In the genomic region with DNA sequence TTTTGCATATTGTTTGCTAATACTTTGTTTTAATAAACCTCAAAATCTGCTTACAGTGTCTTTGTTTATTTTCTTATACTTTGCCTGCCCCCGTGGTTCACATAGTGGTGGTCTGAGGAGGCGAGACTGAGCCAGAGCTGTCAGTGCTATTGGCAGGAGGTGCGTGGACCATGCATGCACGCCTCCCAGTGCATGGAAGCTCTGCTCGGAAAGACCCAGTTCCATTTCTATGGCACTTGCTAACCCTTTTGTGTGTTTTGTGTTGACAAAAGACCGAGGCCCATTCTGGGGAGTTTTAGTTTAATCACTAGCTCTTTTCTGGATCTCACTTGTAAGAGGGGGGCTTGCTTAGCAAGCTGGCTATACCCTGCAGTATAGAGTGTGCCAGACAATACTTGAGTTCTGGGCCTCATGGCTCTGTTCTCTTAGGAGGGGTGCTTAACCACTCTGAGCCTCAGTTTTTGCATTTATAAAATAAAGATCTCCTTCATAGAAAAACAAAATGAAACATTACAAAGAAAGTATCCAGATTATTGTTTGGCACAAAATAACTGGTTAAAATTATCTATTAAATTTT, we compare ENCODE assay signal across 25 mouse cellular contexts. TPM values are rescaled to one million over a fixed set of nuclear protein-coding genes. Genes with fewer than 3 reads are reported as not detected.
DNase-seq lines count a peak whose midpoint lies in the region; ATAC-seq and TF ChIP-seq lines count a peak whose summit lies in the region.
"Had no signal": no experiment of that assay in that cellular context is flagged by ENCODE, and none has a peak within 500 bp of the region (broad histone marks: within the 10 kb centered on the region; RNA-seq: fewer than 3 reads in every experiment).

No protein-coding gene starts in this region.

- 0 out of 2 replicates have a peak, but pooled peaks cover 2% of the 10 kb centered on the region for H3K4me1 ChIP-seq in forebrain, embryonic 11.5 days (replicated peaks; ENCODE audit: control insufficient read depth, insufficient read depth, low read length)
- H3K4me1 ChIP-seq in forebrain, embryonic 10.5 days: peaks cover 13% of the 10 kb centered on the region
- no peaks in the 10 kb centered on the region for H3K4me1 ChIP-seq in hindbrain, postnatal 0 days (ENCODE audit: insufficient read depth, low read length)
- H3K4me1 ChIP-seq in hindbrain, embryonic 16.5 days (ENCODE audit: control insufficient read depth, insufficient read depth, low read depth, low read length): no peaks in the 10 kb centered on the region
- H3K4me1 ChIP-seq in midbrain, embryonic 14.5 days (ENCODE audit: control insufficient read depth, insufficient read depth, low read length): no peaks in the 10 kb centered on the region
- H3K4me1 ChIP-seq in midbrain, postnatal 0 days (ENCODE audit: insufficient read depth, low read length): no peaks in the 10 kb centered on the region
- peaks cover 5% of the 10 kb centered on the region for H3K4me1 ChIP-seq in forebrain, embryonic 14.5 days (ENCODE audit: control insufficient read depth, insufficient read depth, low read length)
- H3K4me1 ChIP-seq: embryonic facial prominence, embryonic 12.5 days; hindbrain, embryonic 15.5 days had no signal

- no peak for ATAC-seq in forebrain, embryonic 11.5 days (replicated peaks; ENCODE audit: low FRiP score)
- no peak for ATAC-seq in hindbrain, postnatal 0 days
- ATAC-seq in hindbrain, embryonic 16.5 days: no peak
- no peak for ATAC-seq in midbrain, embryonic 14.5 days (ENCODE audit: low FRiP score, low TSS enrichment)
- ATAC-seq in midbrain, postnatal 0 days (ENCODE audit: low FRiP score): no peak
- ATAC-seq in forebrain, embryonic 14.5 days: peak; percentile 61; the same call in 1 of the 2 replicates
- ATAC-seq: CD4-positive, CD25-positive, alpha-beta regulatory T cell, adult 4 months; intestine, embryonic 16.5 days had no signal

- H3K27ac ChIP-seq in forebrain, embryonic 11.5 days (ENCODE audit: low read depth, low read length): no peak overlapping the region
- H3K27ac ChIP-seq in forebrain, embryonic 10.5 days: no peak overlapping the region
- no peak overlapping the region for H3K27ac ChIP-seq in hindbrain, postnatal 0 days
- no peak overlapping the region for H3K27ac ChIP-seq in hindbrain, embryonic 16.5 days (ENCODE audit: low read depth, low read length)
- H3K27ac ChIP-seq in midbrain, embryonic 14.5 days (replicated peaks; ENCODE audit: low read depth, low read length): no peak overlapping the region
- no peak overlapping the region for H3K27ac ChIP-seq in midbrain, postnatal 0 days (ENCODE audit: low read depth, low read length)
- H3K27ac ChIP-seq in forebrain, embryonic 14.5 days (ENCODE audit: low read depth, low read length): no peak overlapping the region
- H3K27ac ChIP-seq: embryonic facial prominence, embryonic 12.5 days; heart, embryonic 13.5 days; hindbrain, embryonic 15.5 days had no signal

- no peak overlapping the region for H3K4me3 ChIP-seq in forebrain, embryonic 11.5 days (ENCODE audit: low read depth, low read length)
- H3K4me3 ChIP-seq in forebrain, embryonic 10.5 days: no peak overlapping the region
- no peak overlapping the region for H3K4me3 ChIP-seq in hindbrain, postnatal 0 days (ENCODE audit: low read length)
- no peak overlapping the region for H3K4me3 ChIP-seq in hindbrain, embryonic 16.5 days (ENCODE audit: low read length)
- no peak overlapping the region for H3K4me3 ChIP-seq in midbrain, embryonic 14.5 days (replicated peaks; ENCODE audit: low read depth, low read length)
- no peak overlapping the region for H3K4me3 ChIP-seq in midbrain, postnatal 0 days (ENCODE audit: low read depth, low read length)
- H3K4me3 ChIP-seq in forebrain, embryonic 14.5 days (ENCODE audit: low read depth, low read length): no peak overlapping the region
- H3K4me3 ChIP-seq: embryonic facial prominence, embryonic 12.5 days; heart, embryonic 13.5 days; hindbrain, embryonic 15.5 days had no signal

- WGBS in forebrain, embryonic 11.5 days: 60% methylated on average over 6 of the region's 6 CpGs
- WGBS in forebrain, embryonic 10.5 days: 68% methylated on average over 6 of the region's 6 CpGs
- 56% methylated on average over 6 of the region's 6 CpGs for WGBS in hindbrain, postnatal 0 days
- WGBS in hindbrain, embryonic 16.5 days: 54% methylated on average over 6 of the region's 6 CpGs
- WGBS in midbrain, embryonic 14.5 days: 53% methylated on average over 6 of the region's 6 CpGs
- WGBS in midbrain, postnatal 0 days: 56% methylated on average over 6 of the region's 6 CpGs
- WGBS in forebrain, embryonic 14.5 days: 21% methylated on average over 6 of the region's 6 CpGs

- H3K4me2 ChIP-seq in forebrain, embryonic 11.5 days (ENCODE audit: low read depth, low read length, severe bottlenecking): no peak overlapping the region
- H3K4me2 ChIP-seq in hindbrain, postnatal 0 days (ENCODE audit: low read depth, low read length): no peak overlapping the region
- no peak overlapping the region for H3K4me2 ChIP-seq in hindbrain, embryonic 16.5 days (ENCODE audit: low read length)
- no peak overlapping the region for H3K4me2 ChIP-seq in midbrain, embryonic 14.5 days (ENCODE audit: low read length)
- no peak overlapping the region for H3K4me2 ChIP-seq in midbrain, postnatal 0 days (ENCODE audit: low read depth, low read length, poor library complexity, severe bottlenecking)
- H3K4me2 ChIP-seq in forebrain, embryonic 14.5 days (ENCODE audit: low read length): no peak overlapping the region
- H3K4me2 ChIP-seq: embryonic facial prominence, embryonic 12.5 days; heart, embryonic 13.5 days; hindbrain, embryonic 15.5 days had no signal

- peak; percentile 45 for DNase-seq in forebrain, embryonic 11.5 days (ENCODE audit: low spot score)
- no peak for DNase-seq in forebrain, embryonic 10.5 days (ENCODE audit: extremely low spot score, low spot score)
- DNase-seq in hindbrain, postnatal 0 days (ENCODE audit: low spot score): peak; percentile 14
- DNase-seq in midbrain, embryonic 14.5 days: peak; percentile 14
- no peak for DNase-seq in midbrain, postnatal 0 days (ENCODE audit: low spot score)
- DNase-seq in forebrain, embryonic 14.5 days (ENCODE audit: low spot score): peak; percentile 55
- DNase-seq in kidney, adult 8-10 months: no peak
- DNase-seq: adrenal gland, postnatal 10 days; B cell, adult 2 months; cerebellum, adult 11-12 months; cerebellum, adult 9-10 months; cerebellum, postnatal 25 days; gastrocnemius, postnatal 36 days; heart, adult 18-20 months; heart, postnatal 36 days had no signal

- no peak overlapping the region for H3K9ac ChIP-seq in forebrain, embryonic 11.5 days (ENCODE audit: low read length)
- H3K9ac ChIP-seq in hindbrain, postnatal 0 days (replicated peaks; ENCODE audit: low read length): no peak overlapping the region
- H3K9ac ChIP-seq in hindbrain, embryonic 16.5 days (ENCODE audit: low read depth, low read length): no peak overlapping the region
- no peak overlapping the region for H3K9ac ChIP-seq in midbrain, embryonic 14.5 days (replicated peaks; ENCODE audit: low read length)
- no peak overlapping the region for H3K9ac ChIP-seq in midbrain, postnatal 0 days (replicated peaks; ENCODE audit: low read length, poor library complexity, severe bottlenecking)
- no peak overlapping the region for H3K9ac ChIP-seq in forebrain, embryonic 14.5 days (ENCODE audit: low read length)
- H3K9ac ChIP-seq: embryonic facial prominence, embryonic 12.5 days; heart, embryonic 13.5 days; hindbrain, embryonic 15.5 days had no signal

- H3K9me3 ChIP-seq in forebrain, embryonic 11.5 days (ENCODE audit: control insufficient read depth, low read length): no peaks in the 10 kb centered on the region
- H3K9me3 ChIP-seq in forebrain, embryonic 10.5 days: no peaks in the 10 kb centered on the region
- no peaks in the 10 kb centered on the region for H3K9me3 ChIP-seq in hindbrain, postnatal 0 days (ENCODE audit: low read length)
- H3K9me3 ChIP-seq in hindbrain, embryonic 16.5 days (ENCODE audit: control insufficient read depth, low read length): no peaks in the 10 kb centered on the region
- no peaks in the 10 kb centered on the region for H3K9me3 ChIP-seq in midbrain, embryonic 14.5 days (ENCODE audit: control insufficient read depth, low read length)
- no peaks in the 10 kb centered on the region for H3K9me3 ChIP-seq in midbrain, postnatal 0 days (ENCODE audit: low read length)
- H3K9me3 ChIP-seq in forebrain, embryonic 14.5 days (replicated peaks; ENCODE audit: control insufficient read depth, low read length): no peaks in the 10 kb centered on the region
- H3K9me3 ChIP-seq: embryonic facial prominence, embryonic 12.5 days; G1E; heart, embryonic 13.5 days; hindbrain, embryonic 15.5 days had no signal

- peaks cover 6% of the 10 kb centered on the region for H3K36me3 ChIP-seq in forebrain, embryonic 11.5 days (ENCODE audit: control insufficient read depth, insufficient read depth, low read length)
- H3K36me3 ChIP-seq in forebrain, embryonic 10.5 days (replicated peaks): peaks cover 52% of the 10 kb centered on the region
- H3K36me3 ChIP-seq in hindbrain, postnatal 0 days (ENCODE audit: insufficient read depth, low read length): peaks cover 22% of the 10 kb centered on the region; the same call in 1 of the 2 replicates
- peaks cover 8% of the 10 kb centered on the region for H3K36me3 ChIP-seq in hindbrain, embryonic 16.5 days (ENCODE audit: control insufficient read depth, insufficient read depth, low read length)
- peaks cover 34% of the 10 kb centered on the region for H3K36me3 ChIP-seq in midbrain, embryonic 14.5 days (ENCODE audit: control insufficient read depth, insufficient read depth, low read length)
- peaks cover 16% of the 10 kb centered on the region for H3K36me3 ChIP-seq in midbrain, postnatal 0 days (ENCODE audit: insufficient read depth, low read length)
- H3K36me3 ChIP-seq in forebrain, embryonic 14.5 days (ENCODE audit: control insufficient read depth, insufficient read depth, low read length): peaks cover 32% of the 10 kb centered on the region

- H3K27me3 ChIP-seq in forebrain, embryonic 11.5 days (ENCODE audit: control insufficient read depth, insufficient read depth, low read length): no peaks in the 10 kb centered on the region
- H3K27me3 ChIP-seq in forebrain, embryonic 10.5 days (ENCODE audit: poor library complexity, severe bottlenecking): no peaks in the 10 kb centered on the region
- no peaks in the 10 kb centered on the region for H3K27me3 ChIP-seq in hindbrain, postnatal 0 days (ENCODE audit: insufficient read depth, low read length)
- H3K27me3 ChIP-seq in hindbrain, embryonic 16.5 days (replicated peaks; ENCODE audit: control insufficient read depth, insufficient read depth, low read length): no peaks in the 10 kb centered on the region
- no peaks in the 10 kb centered on the region for H3K27me3 ChIP-seq in midbrain, embryonic 14.5 days (ENCODE audit: control insufficient read depth, insufficient read depth, low read length)
- no peaks in the 10 kb centered on the region for H3K27me3 ChIP-seq in midbrain, postnatal 0 days (ENCODE audit: insufficient read depth, low read length)
- no peaks in the 10 kb centered on the region for H3K27me3 ChIP-seq in forebrain, embryonic 14.5 days (replicated peaks; ENCODE audit: control insufficient read depth, insufficient read depth, low read length)
- H3K27me3 ChIP-seq: embryonic facial prominence, embryonic 12.5 days; heart, embryonic 13.5 days; hindbrain, embryonic 15.5 days had no signal

- TF ChIP-seq CTCF in hindbrain, postnatal 0 days (IDR thresholded peaks at IDR 0.05; ENCODE audit: low read depth): no peak
- TF ChIP-seq CTCF in midbrain, postnatal 0 days (IDR thresholded peaks at IDR 0.05): no peak

RNA-seq across cellular contexts. Expression of a gene that starts 11.2 kb away (rescaled TPM):
- polyA plus RNA-seq in forebrain, embryonic 11.5 days (2014; fragmentation: Nextera tagmentation; extraction: Ambion mirVana): not detected in 2 replicates
- polyA plus RNA-seq in forebrain, embryonic 10.5 days (2016; fragmentation: Nextera tagmentation; extraction: Ambion mirVana): not detected in 2 replicates
- 12.4 and 15.1 TPM in 2 replicates for total RNA-seq in hindbrain, postnatal 0 days (2014; rRNA removed)
- polyA plus RNA-seq in hindbrain, postnatal 0 days (2015; fragmentation: Nextera tagmentation; extraction: Ambion mirVana): 2.2 and 2.4 TPM in 2 replicates
- polyA plus RNA-seq in hindbrain, embryonic 16.5 days (2015; fragmentation: Nextera tagmentation; extraction: Ambion mirVana): 2.5 and 2.8 TPM in 2 replicates
- polyA plus RNA-seq in midbrain, embryonic 14.5 days (2014; fragmentation: Nextera tagmentation; extraction: Ambion mirVana): 1.1 and 2.1 TPM in 2 replicates
- total RNA-seq in midbrain, postnatal 0 days (2014; rRNA removed): 7.9 and 11.3 TPM in 2 replicates
- 2.0 and 2.2 TPM in 2 replicates for polyA plus RNA-seq in midbrain, postnatal 0 days (2015; fragmentation: Nextera tagmentation; extraction: Ambion mirVana)
- 0.85 and 1.1 TPM in 2 replicates for polyA plus RNA-seq in forebrain, embryonic 14.5 days (2014; fragmentation: Nextera tagmentation; extraction: Ambion mirVana)
- total RNA-seq: gastrocnemius, adult 8-10 months; gastrocnemius, postnatal 36 days; heart, adult 18-20 months; heart, postnatal 36 days had no signal
- polyA plus RNA-seq: CD4-positive, CD25-positive, alpha-beta regulatory T cell, adult 4 months; G1E; heart, postnatal 0 days; hindbrain, embryonic 11.5 days had no signal

RNA-seq across cellular contexts. Expression of a gene that starts 39.6 kb away (rescaled TPM):
- 49.7 and 51.8 TPM in 2 replicates for polyA plus RNA-seq in forebrain, embryonic 11.5 days (2014; fragmentation: Nextera tagmentation; extraction: Ambion mirVana)
- polyA plus RNA-seq in forebrain, embryonic 10.5 days (2016; fragmentation: Nextera tagmentation; extraction: Ambion mirVana): 35.7 and 36.1 TPM in 2 replicates
- 39.5 and 40.5 TPM in 2 replicates for total RNA-seq in hindbrain, postnatal 0 days (2014; rRNA removed)
- 14.2 and 17.7 TPM in 2 replicates for polyA plus RNA-seq in hindbrain, postnatal 0 days (2015; fragmentation: Nextera tagmentation; extraction: Ambion mirVana)
- polyA plus RNA-seq in hindbrain, embryonic 16.5 days (2015; fragmentation: Nextera tagmentation; extraction: Ambion mirVana): 17.2 and 21.3 TPM in 2 replicates
- 20.4 and 35.7 TPM in 2 replicates for polyA plus RNA-seq in midbrain, embryonic 14.5 days (2014; fragmentation: Nextera tagmentation; extraction: Ambion mirVana)
- total RNA-seq in midbrain, postnatal 0 days (2014; rRNA removed): 37.4 and 40.6 TPM in 2 replicates
- polyA plus RNA-seq in midbrain, postnatal 0 days (2015; fragmentation: Nextera tagmentation; extraction: Ambion mirVana): 10.7 and 14.8 TPM in 2 replicates
- 39.7 and 45.8 TPM in 2 replicates for polyA plus RNA-seq in forebrain, embryonic 14.5 days (2014; fragmentation: Nextera tagmentation; extraction: Ambion mirVana)

Comparison
In these comparisons a context has a peak if more than half of its experiments do, and no peak if none do; other contexts are left out.
1. DNase-seq: peak in forebrain, embryonic 11.5 days (single experiment), hindbrain, postnatal 0 days (single experiment), midbrain, embryonic 14.5 days (single experiment) and forebrain, embryonic 14.5 days (single experiment); none in forebrain, embryonic 10.5 days (single experiment), midbrain, postnatal 0 days (single experiment) and kidney, adult 8-10 months (0 of 2).